Mouse (Mus musculus): Measurements from ENCODE around the gene Sfxn5. TPM values are rescaled to one million over a fixed set of nuclear protein-coding genes. Genes with fewer than 3 reads are reported as not detected.

Gene Sfxn5
- total RNA-seq, 2 experiments from 2014 or later = 3.1 to 6.0 TPM

DNA sequence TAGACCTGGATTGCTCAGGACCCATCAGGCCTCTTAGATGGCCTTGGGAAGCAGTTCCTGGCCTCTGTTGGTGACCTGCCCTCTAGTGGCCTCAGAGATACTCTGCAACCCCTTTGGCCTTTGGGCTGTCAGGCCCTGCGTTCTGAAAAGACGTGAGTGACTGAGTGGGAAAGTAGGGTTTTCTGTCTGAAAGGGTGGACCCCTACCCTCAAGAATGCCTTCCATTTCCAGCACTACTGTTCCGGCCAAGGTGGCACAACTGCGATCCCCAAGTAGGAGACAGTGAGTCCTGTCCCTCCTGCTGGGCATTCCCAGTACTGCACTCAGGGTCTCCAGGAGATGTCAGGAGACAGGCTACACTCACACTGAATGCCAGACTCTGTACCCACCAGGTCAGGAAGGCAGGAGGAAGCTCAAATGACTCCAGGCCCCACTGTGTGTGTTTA is 94.2 kb downstream of the Sfxn5 start:
- peak; percentile 79 to 87 for DNase-seq
- intact Hi-C loops (cut with DNase I) = loop anchor here (1.0 kb wide), 1 partner anchor 79 kb away; no protein-coding TSS in a partner anchor

DNA sequence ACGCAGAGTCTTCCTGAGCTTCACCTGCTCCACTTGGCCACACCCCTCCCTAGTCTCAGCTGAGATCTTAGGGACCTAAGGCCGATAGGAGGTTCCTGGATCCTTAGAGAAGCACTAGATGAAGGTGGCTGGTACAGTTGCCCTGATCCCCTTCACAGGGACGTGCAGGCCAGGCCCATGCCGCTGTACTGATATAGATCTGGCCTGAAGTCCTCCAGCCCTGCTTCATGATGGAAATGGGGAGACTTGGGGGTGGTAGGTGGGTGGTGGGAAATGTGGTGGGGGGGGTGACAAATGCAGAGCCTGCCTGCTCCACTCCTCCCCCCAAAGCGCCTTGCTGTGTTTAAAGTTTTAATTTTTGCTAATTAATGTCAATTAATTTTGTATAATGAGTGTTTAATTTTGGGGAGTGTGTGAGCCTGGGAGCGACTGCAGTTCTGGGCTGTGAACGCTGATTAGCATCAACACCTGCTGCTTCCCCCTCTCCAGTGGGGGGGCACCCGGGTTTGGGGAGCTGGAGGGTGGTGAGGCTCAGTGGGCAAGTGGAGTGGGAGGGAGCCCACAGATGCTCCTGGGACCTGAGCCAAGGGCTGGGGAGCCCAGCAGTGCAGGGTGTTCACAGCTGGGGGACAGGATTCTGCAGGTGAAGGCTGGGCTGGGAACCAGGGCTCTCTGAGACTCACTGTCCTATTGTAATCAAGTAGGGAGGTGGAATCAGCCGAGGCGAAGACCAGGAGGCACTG is 95.5 kb downstream of the Sfxn5 start:
- no peak for DNase-seq
- intact Hi-C loops (cut with DNase I) = no loop called here

DNA sequence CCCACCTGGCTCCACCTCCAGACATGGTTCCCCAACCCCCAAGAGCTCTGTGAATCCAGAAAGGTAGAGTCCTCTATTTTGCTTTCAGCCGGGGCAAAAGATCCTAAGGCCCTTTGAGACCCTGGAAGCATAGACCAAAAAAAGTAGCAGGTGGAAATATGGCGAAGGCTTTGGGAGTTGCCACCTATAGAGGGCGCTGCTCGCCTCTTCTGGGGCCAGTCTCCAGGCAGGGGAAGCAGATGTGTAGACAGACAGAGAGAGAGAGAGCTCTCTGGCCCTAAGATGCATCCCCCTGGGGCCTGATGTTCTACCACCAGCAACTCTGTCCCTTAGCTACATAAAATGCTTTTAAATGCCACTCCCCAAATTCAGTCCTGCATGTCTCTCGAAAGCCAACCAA is 96.2 kb downstream of the Sfxn5 start:
- peak; percentile 13 to 37 for DNase-seq
- intact Hi-C loops (cut with DNase I) = no loop called here

DNA sequence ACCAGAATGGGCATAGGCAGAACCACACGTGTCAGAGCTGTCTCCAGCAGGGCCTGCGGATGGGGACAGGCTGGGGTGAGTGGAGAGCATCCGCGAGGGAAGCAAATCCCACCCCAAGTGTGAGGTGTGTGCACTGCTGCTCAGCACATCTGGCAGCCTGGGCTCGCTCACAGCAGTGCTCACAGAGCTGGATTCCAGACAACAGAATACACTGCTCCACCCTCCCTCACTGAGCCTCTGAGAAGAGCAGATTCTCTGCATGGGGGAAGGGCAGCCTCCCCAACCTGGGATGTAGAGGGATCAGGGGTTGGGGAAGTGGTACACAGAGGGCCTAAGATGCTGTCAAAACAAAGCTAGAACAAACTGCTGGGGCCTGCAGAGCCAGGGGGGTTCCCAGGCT is 98.4 kb downstream of the Sfxn5 start:
- intact Hi-C loops (cut with DNase I) = no loop called here

DNA sequence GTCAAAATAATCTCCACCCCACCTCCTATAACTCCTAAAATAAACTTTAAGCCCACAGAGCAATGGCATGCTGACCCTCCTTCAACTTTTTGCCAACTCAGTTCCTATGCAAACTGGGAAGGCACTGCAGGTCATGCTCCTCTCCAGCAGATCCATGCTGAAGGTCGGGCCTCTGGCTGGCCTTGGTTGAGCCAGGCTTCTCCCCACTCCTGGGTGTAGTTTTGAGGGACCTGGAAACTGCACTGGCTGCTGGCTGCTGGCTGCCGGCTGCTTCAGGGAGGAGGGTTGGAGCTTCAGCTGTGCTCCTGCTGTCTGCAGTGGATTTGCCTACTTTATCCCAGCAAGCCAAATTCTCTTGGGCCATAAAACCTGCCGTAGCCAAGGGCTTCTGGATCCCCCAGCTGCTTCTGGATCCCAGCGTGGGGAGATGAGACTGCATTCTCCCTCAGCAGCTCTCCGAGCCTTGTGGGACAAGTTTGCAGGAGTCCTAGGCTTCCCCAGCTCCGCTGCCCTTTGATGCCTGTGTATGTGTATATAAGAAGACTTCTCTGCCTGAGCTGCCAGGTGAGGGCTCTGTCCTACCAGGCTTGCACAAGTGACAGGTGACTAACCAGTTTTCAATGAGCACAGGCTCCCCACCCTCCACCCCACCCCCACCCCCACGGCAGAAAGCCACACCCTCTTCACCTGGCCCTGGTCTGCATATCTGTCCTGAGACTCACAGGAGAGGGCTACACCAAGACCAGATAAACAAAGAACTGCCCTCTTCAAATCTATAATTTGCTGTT is 100.2 kb downstream of the Sfxn5 start:
- peak in 1 of 2 experiments; percentile 12 for DNase-seq
- intact Hi-C loops (cut with DNase I) = no loop called here

More for the DNA sequence above, 98.4 kb downstream of the Sfxn5 start:
- DNase-seq = peak in 1 of 2 experiments; percentile 4

DNA sequence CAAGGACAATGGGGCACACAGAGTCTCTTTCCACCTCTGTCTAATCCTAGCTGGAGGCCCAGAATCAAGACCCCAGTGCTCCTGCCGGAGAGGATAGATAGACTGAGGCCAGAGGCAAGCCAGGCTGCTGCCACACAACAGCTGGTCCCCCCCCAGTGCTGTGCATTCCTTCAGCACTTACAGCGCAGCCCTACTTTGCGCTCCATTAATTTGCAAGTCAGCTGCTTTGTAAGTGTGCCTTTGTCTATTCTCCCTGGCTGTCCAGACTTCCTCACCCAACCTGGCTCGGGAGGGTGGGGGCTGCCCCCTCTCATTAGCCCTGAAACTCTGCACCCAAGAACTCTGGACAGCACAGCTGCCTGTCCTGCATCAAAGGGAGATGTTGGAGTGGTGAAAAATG is 101.2 kb downstream of the Sfxn5 start:
- intact Hi-C loops (cut with DNase I) = no loop called here
- no peak for DNase-seq

DNA sequence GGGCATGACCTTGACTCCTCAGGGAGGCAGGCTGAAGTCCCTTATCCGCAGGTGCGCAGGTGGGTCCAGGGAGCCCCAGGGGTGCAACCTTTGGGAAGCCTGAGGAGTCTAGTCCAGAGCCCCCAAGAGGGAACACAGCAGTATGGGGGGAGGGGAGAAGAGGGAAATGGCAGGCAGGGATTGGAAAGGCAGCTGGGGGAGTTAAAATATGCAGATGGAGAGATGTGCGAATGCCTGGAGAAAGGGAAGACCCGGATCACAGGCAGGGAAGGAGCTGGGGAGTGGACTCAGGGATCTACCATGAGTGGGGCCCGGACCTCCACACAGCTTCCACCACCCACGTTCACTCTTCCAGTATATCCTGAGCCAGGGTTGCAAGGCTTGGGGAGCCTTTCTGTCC is 101.8 kb downstream of the Sfxn5 start:
- intact Hi-C loops (cut with DNase I) = no loop called here
- DNase-seq = no peak

DNA sequence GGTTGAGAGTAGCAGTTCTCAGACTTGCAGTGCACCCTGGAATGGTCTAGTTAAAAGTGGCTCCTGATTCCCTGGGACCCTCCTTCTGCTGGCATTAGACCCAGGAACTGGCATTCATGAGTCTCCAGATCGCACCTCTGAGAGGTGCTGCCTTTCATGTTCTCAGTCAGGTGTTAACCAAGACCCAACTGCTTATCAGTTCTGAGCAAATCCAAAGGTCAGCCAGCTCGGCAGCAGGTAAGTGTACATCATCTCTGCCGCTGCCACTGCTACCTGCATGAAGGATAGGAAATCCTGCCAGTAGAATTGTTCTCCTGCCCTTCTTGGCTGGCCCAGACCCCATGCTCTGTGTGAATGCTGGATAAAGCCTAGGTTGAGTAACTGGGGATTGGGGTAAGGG is 102.5 kb downstream of the Sfxn5 start:
- intact Hi-C loops (cut with DNase I) = no loop called here

DNA sequence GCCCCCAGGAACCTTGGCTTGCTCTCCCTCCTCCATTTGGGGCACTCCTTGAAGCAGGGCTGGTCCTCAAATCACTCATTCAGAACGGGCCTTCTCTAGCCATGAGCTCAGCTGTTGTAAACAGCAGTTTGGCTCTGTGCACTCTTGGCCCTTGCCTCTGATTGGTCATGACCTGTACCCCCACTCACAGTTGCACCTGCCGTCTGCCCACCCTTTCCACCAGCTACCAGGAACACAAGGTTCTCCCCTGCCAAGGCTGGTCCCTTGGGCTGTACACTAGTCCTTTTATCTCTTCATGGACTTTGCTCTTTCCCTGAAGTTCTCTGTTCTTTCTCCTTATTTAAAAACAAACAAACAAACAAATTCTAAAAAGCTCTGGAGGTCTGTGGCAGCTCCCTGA is 105.7 kb downstream of the Sfxn5 start:
- DNase-seq = no peak
- intact Hi-C loops (cut with DNase I) = no loop called here

More for the DNA sequence above, 102.5 kb downstream of the Sfxn5 start:
- no peak for DNase-seq

DNA sequence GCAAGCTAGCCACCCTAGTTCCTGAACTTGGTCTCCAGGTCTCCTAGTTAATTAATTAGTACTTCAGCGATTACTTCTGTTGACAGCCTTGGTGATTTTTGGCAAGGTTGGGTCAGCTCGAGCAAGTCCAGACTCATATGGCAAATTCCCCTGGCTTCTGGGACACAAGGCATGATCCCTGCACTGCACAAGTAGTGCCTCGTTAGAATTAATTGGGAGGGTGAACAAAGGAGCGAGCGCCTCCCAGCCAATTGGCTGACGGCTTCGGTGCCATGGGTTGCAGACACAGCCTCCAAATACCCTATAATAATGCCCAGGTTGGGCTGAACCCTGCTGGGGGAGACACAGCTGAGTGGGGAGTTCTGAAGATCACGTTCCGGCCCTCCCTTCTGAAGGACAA is 106.7 kb downstream of the Sfxn5 start:
- intact Hi-C loops (cut with DNase I) = no loop called here

DNA sequence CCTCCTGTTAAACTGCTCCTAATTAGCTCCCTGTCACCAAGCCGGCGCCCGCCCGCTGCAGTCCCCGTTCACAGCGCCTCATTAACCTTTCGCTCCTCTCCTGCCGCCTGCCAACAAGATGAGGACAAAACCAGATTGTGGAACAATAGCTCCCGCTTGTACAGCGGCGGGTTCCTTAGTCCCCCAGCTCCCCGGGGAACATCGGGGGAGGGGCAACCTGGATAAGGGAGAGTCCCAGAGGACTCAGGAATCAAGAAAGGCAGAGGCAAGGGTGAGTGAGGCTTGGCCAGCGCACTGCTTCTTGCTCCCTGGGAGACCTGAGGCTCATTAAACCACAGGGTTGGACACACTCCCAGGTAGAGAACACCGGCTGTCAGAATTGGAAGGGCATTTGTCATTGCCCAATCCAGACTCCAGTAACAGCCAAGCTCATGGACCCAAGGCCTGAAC is 108.8 kb downstream of the Sfxn5 start:
- intact Hi-C loops (cut with DNase I) = no loop called here
- peak in 1 of 2 experiments; percentile 1 for DNase-seq

More for the DNA sequence above, 106.7 kb downstream of the Sfxn5 start:
- DNase-seq = no peak

DNA sequence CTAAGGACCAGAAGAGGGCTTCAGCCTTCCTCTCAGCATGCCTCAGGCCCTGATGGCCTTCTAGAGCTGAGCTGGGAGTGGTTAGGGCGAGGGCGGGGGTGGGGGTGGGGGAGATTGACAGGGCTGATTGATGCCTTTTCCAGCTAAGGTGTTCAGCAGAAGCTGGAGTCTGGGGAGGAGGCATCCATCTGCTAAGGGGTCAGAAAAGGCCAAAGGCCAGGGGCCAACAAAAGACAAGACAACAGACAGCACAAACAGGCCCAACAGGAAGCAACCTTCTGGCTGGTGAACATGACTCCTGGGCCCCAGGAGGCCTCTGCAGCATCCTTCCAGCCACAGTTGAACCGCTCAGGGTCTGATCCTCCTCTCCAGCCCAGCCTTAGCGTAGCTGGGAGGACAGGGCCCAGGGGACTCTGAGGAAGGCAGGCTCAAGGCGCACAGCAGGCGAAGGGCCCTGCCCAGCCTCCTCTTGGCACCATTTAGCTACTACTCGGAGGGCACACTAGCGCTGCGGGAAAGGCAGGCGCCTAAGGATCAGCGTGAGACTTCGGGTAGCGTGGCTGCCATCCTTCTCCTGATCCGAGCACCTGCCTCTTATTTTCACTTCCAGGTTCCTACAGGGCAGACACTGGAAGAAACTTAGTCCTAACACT is 109.6 kb downstream of the Sfxn5 start:
- no peak for DNase-seq
- intact Hi-C loops (cut with DNase I) = no loop called here

DNA sequence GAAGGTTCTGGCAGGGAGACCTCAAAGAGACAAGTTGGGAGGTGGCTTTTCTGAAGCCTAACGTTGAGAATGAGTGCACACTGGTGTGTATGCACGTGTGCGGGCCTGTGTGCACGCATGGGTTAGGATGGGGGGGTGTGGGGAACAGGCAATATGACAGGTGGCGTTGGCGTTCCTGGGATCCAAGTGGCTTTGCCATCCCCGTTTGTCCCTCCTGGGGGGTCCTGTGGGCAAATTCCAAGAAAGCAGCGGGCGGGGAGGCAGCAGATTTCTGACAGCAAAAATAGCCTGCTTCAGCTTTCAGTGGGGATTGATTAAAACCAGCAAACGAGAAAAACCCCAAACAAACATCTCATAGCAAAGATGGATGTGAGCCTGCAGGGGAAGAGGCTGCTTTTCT is 110.7 kb downstream of the Sfxn5 start:
- DNase-seq = no peak
- intact Hi-C loops (cut with DNase I) = no loop called here

DNA sequence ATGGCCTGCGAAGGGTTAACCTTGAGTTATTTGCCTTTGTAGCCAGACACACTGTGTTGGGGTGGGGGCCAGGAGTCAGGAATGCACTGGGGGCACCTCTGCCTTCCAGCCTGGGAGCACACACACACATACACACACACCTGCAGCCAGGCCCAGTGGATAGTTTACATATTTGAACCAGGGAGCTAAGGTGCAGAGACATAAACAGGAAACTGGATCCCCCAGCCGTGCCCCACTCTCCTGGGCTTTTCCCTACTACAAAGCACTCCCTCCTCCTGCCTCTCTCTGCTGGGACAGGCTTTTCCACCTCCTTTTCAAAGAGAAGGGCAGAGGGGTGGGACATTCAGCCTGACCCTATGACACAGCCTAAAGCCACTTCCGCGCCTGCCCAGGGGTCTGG is 112.3 kb downstream of the Sfxn5 start:
- intact Hi-C loops (cut with DNase I) = no loop called here
- no peak for DNase-seq

DNA sequence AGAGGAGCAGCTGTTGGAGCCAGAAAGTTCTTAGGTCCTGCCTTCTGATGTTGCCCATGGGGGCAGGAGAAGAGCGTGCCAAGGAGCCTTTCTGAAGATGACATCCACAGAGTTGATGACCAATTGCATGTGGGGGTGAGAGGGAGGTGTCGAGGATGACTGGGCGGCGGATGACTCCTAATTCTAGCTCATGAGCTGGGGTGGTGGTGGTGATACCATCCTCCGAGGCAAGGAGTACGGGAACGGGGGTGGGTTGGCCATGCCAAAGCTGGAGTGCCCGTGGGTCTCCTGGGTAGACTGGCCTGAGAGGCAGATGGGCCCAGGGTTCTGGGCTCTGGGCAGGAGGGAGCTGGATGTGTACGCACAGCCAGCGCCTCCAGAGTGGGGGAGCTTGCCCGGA is 113.5 kb downstream of the Sfxn5 start:
- intact Hi-C loops (cut with DNase I) = no loop called here
- no peak for DNase-seq

DNA sequence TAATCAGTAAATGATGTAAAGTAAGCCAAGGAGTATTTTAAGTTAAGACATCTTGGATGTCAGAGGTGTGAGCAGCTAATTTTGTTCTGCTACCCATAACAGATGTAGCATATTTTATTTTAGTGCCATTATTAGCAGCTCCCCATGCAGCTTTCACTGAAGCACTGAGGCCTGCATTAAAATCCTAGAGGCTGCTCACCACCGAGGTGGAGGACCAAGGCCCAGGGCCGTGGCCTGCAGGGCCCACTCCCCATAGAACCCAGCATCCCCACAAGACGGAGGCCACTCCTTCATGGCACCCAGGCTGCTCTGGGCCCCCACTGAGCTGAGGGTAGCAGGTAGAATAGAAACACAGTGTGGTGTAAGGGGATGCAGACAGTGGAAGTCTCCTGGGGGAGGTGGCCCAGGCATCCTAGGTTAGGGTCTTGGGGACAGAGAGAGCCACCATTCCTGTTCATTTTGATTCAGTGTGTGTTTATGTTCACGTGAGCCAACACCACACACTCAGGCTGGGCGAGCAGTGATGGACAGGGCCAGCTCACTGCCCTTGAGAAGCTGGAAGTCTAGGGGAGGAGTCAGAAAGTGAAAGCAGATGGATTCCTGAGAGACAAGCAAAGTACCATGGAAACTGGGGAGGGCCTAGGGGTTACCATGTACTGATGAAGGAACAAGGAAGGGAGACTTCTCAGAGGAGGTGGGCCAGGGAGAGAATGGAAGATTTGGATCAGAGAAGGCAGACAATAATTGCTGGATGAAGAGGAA is 114.4 kb downstream of the Sfxn5 start:
- DNase-seq = no peak
- intact Hi-C loops (cut with DNase I) = no loop called here

DNA sequence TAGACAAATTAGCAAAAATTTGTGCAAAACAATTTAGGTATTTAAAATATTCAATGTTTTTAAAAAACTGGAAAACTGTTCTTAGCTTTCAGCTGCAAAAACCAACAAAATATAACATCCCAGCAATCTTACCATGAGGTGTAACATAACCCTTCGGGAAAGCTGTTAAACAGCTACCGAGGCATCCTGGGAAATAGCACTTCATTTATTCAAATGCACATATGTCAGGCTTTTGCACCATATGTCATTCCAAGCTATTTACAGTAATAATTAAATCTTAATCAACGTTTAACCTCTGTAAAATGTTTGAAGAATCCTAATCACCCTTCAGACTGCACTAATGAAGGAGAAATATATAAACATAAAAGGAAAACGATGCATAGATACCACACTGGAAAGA is 115.0 kb downstream of the Sfxn5 start:
- no peak for DNase-seq
- intact Hi-C loops (cut with DNase I) = no loop called here

DNA sequence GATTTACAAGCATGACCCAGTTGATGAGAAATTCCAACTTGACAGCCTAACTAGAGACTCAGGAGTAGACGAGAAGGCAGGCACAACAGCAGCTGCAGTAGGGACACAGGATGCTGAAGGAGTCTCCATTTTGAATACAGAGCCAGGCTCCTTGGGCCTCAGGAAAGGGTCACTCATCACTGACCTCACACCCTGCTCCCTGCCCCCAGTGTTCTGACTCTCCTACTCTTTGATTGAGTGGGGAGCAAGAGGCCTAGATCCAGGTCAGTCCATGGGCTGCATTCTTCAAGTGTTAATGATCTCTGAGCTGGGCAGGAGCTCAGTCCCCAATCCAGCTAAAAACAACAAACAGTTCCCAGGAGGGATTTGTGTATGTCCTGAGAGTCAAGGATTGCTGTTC is 122.5 kb downstream of the Sfxn5 start:
- DNase-seq = no peak
- intact Hi-C loops (cut with DNase I) = no loop called here

DNA sequence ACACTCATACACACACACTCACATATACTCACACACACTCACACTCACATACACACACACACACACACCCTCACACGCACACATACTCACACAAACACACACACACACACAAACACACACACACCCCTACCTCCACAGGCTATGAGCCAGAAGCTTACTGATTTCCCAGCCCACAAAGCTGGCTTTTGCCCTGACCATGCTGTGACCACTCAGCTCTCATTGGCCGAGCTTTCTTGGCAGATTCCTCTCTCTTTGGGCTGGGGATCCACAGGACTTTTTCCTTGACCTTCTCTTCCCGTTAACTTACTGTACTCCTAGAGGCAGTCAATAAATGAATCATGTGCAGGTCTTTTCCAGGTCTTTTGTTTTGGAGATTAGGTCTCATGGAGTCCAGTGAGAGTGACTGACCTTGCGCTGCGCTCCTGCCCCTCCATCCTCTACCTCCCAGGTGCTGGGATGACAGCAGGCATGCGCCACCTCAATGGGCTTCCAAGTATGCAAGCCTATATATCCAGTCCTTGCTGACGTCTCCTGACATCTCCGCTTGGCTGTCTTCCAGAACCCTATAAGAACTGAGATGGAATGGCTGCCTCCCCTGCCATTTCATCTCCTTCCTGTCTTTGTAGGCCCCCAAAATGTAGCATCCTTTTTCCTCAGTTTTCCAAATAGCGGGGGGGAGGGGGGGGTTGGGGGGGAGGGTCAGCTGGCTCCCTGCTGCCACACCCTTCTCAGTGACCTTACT is 123.8 kb downstream of the Sfxn5 start:
- intact Hi-C loops (cut with DNase I) = no loop called here
- no peak for DNase-seq

DNA sequence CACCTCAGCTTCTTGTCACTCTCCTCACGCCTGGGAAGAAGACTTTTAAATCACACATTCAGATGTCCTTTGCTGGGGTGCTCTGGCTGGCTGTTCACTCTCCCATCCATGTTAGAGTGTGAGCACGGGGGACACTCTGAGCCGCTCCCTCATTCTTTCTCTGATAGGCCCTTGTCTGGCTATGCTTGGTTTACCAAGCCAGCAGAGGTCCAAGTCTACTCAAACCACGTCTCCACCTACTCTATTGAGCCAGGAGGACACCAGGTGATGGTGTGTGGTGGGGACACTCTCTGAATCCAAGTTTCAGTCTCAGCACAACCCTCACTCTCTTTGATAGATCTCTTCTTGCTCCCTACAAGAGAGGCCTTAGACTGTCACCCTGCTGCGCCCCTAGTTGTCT is 125.9 kb downstream of the Sfxn5 start:
- intact Hi-C loops (cut with DNase I) = no loop called here
- DNase-seq = no peak
